Mouse (Mus musculus) intestine, embryonic 14.5 days (tissue): ENCODE measurements at regions not wholly inside any gene's neighbourhood (a gene's known extent, or its start where the extent isn't known, plus 50 kb on each side); places are given as distances from the start of the nearest gene placed in this dataset.

Experiments
- ATAC-seq: fragments of 200-750 bp; cut with Nextera tagmentation; replicated peaks from 2 replicates; pipeline ENCODE4 v1.8.0; 2017; ENCODE audit warnings: low read depth, moderate number of reproducible peaks, moderate TSS enrichment, moderate library complexity; ENCODE audit not compliant: low FRiP score, low TSS enrichment
- DNase-seq: peaks from one replicate; pipeline ENCODE4 v3.0.0-alpha.2; 2018; ENCODE audit warnings: low spot score
- H3K27ac ChIP-seq: fragments of 300-500 bp; sonication (generic); 2 replicates; pipeline ENCODE4 v1.5.1; 2014; ENCODE audit warnings: low read depth, mild to moderate bottlenecking, control low read depth
- H3K27me3 ChIP-seq: fragments of 300-500 bp; sonication (generic); replicated peaks from 2 replicates; pipeline ENCODE4 v1.6.1; 2014; ENCODE audit warnings: low read length, control low read depth; ENCODE audit not compliant: control insufficient read depth, insufficient read depth
- H3K36me3 ChIP-seq: fragments of 300-500 bp; sonication (generic); 2 replicates; pipeline ENCODE4 v1.6.1; 2014; ENCODE audit warnings: low read length, control low read depth; ENCODE audit not compliant: control insufficient read depth, insufficient read depth
- H3K4me1 ChIP-seq: fragments of 300-500 bp; sonication (generic); replicated peaks from 2 replicates; pipeline ENCODE4 v1.6.1; 2014; ENCODE audit warnings: low read length, control low read depth, mixed read lengths; ENCODE audit not compliant: control insufficient read depth, insufficient read depth
- H3K4me2 ChIP-seq: fragments of 300-500 bp; sonication (generic); 2 replicates; pipeline ENCODE4 v1.6.1; 2014; ENCODE audit warnings: low read length
- H3K4me3 ChIP-seq: fragments of 300-500 bp; sonication (generic); 2 replicates; pipeline ENCODE4 v1.5.1; 2014; ENCODE audit warnings: low read depth, low read length, control low read depth, mixed read lengths
- H3K9ac ChIP-seq: fragments of 300-500 bp; sonication (generic); 2 replicates; pipeline ENCODE4 v1.6.1; 2014; ENCODE audit warnings: mild to moderate bottlenecking, low read length
- H3K9me3 ChIP-seq: fragments of 300-500 bp; sonication (generic); 2 replicates; pipeline ENCODE4 v1.6.1; 2016; ENCODE audit warnings: low read length, control low read depth; ENCODE audit not compliant: control insufficient read depth
- WGBS: fragments of 180-500 bp; shearing (Covaris S2); extraction: QIAGEN DNeasy Blood & Tissue Kit; methylation state at CpG from one replicate; pipeline ENCODE4 v1.1.7; 2014; 5-methylcytosine and 5-hydroxymethylcytosine counted together

DNA sequence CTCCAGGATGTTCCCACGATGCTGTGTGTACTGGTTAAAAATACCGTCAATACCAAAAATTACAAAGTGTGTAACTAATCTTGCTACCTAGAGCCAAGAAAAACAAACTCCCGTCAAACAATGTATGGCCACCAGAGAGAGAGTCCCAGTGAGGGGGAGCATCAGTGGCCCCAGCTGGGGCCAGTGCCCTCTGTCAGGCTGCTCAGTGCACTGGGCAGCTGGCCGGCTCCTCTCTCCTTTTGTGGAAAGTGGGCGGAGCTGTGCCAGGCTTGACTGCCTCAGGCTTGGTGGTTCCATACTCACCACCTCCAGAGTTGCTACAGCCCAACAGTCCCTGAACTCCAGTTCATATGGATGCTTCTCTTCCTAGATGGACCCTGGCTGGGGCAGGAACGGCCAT lies 53.8 kb upstream of the Sept5 start:
- no peak for DNase-seq
- ATAC-seq, result no peak
- H3K27me3 ChIP-seq, result no peaks in the 10 kb centered on the region
- H3K9ac ChIP-seq, result no peak overlapping the region
- no peak overlapping the region for H3K4me3 ChIP-seq
- WGBS, result 60% methylated on average over 6 of the region's 6 CpGs
- H3K9me3 ChIP-seq, result no peaks in the 10 kb centered on the region
- no peak overlapping the region for H3K27ac ChIP-seq
- peaks cover 12% of the 10 kb centered on the region for H3K4me1 ChIP-seq
- no peak overlapping the region for H3K4me2 ChIP-seq
- H3K36me3 ChIP-seq, result no peaks in the 10 kb centered on the region

DNA sequence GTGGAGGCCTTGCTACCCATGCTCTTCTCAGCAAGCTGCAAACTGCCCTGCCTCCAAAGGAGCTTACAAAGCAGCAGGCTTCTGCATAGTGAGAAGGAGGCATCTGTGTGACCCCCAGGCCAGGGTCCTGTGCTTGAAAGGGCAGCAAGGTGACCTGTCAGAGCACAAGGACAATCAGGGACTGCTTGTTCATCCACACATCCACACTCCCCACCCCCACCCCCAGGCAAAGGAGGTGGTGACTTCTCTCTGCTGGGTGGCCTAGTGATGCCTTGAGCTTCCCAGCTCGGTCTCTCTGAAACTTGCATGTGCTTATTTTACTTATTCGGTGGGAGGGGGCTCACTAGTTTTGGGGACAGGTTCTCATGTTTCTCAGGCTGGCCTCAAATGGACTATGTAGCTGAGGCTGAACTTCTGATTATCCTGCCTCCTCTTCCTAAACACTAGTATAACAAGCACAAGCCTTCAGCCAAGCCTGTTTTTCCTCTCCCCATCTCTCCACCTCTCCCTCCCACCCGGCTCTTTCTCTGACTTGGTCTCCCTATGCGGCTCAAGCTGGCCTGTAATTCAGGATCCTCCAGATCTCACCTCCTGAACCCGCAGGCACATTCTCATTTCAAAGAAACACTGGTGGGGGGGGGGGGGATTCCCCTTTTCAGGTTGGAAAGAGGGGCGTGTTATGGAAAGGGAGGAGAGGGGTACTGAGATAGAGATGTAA lies 56.4 kb upstream of the Sept5 start:
- Histone ChIP-seq H3K27ac (no peak overlapping the region), H3K4me2 (no peak overlapping the region), H3K9ac (no peak overlapping the region), H3K4me1 (peaks cover 12% of the 10 kb centered on the region), H3K36me3 (no peaks in the 10 kb centered on the region), H3K27me3 (no peaks in the 10 kb centered on the region), H3K4me3 (no peak overlapping the region), H3K9me3 (no peaks in the 10 kb centered on the region)
- DNase-seq (no peak), ATAC-seq (no peak)
- WGBS, result 17% methylated on average over 6 of the region's 6 CpGs

DNA sequence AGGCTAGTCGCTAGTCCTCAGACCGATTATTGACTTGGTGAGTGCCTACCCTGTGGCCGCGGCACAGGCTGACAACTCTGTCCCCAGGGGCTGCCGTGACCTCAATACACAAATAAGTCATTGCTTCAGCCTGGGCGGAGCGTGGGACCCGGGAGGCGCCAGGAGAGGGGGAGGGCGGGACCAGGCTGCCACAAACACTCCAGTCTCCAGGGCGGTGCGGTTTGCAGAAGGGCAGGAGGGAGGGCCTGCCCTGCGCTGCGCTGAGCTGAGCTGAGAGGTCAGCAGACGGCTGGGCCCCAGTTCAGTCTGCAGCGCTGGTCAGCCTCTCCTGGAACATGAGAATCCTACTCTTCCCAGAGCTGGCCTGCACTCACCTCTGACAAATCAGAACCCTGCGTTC lies 57.2 kb upstream of the Sept5 start:
- ATAC-seq (peak; percentile 90), DNase-seq (peak; percentile 82)
- peak overlapping the region; percentile 57; the same call in 1 of the 2 replicates for H3K27ac ChIP-seq
- H3K4me1 ChIP-seq, result peaks cover 12% of the 10 kb centered on the region
- peak overlapping the region; percentile 53 for H3K4me2 ChIP-seq
- no peaks in the 10 kb centered on the region for H3K36me3 ChIP-seq
- 0 out of 2 replicates have a peak overlapping the region, but pooled peaks have one; percentile 29 for H3K9ac ChIP-seq
- peak overlapping the region; percentile 25 for H3K4me3 ChIP-seq
- WGBS, result under 1% methylated on average over 17 of the region's 17 CpGs
- H3K27me3 ChIP-seq, result no peaks in the 10 kb centered on the region
- no peaks in the 10 kb centered on the region for H3K9me3 ChIP-seq

DNA sequence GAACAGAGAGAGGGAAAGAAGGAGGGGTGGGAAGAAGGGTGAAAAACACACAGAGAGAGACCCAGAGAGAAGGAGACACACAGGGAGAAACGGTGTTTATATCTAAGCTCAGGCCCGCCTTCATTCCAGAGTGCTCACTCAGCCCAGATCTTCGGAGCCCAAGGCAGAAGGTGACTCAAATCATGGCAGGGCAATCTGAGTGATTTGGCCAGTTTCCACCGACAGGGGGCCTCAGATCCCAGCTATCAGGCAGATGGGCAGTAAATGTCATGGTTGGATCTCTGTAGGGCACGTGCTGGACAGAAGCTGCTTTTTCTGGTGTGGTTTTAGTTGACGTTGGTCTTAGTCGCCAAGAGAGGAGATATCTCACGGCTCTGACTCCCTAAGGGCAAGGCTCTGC lies 57.6 kb upstream of the Sept5 start:
- peaks cover 12% of the 10 kb centered on the region for H3K4me1 ChIP-seq
- H3K36me3 ChIP-seq, result no peaks in the 10 kb centered on the region
- peak overlapping the region; percentile 53 for H3K4me2 ChIP-seq
- DNase-seq (peak; percentile 87), ATAC-seq (peak; percentile 57)
- no peaks in the 10 kb centered on the region for H3K9me3 ChIP-seq
- H3K4me3 ChIP-seq, result peak overlapping the region; percentile 25
- 5% methylated on average over 8 of the region's 8 CpGs for WGBS
- H3K27ac ChIP-seq, result peak overlapping the region; percentile 57; the same call in 1 of the 2 replicates
- H3K27me3 ChIP-seq, result no peaks in the 10 kb centered on the region
- H3K9ac ChIP-seq, result 0 out of 2 replicates have a peak overlapping the region, but pooled peaks have one; percentile 29

DNA sequence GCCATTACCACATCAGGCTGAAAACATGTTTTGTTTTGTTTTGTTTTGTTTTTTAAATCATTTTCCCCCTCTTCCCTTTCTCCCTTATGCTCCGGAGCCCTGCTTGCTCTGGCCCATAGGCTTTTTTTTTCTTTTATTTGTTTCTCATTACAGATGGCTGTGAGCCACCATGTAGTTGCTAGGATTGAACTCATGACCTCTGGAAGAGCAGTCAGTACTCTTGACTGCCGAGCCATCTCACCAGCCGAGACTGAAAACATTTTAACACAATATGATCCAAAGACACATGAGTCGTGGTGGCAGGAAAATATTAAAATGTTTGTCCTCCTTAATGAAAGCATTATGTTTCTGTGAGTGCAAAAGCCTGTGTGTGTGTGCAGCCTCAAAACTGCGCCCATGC lies 65.8 kb upstream of the Sept5 start:
- ATAC-seq (no peak), DNase-seq (no peak)
- H3K9me3 ChIP-seq, result no peaks in the 10 kb centered on the region
- H3K4me2 ChIP-seq, result no peak overlapping the region
- H3K36me3 ChIP-seq, result no peaks in the 10 kb centered on the region
- 74% methylated on average over 5 of the region's 5 CpGs for WGBS
- H3K4me1 ChIP-seq, result no peaks in the 10 kb centered on the region
- H3K4me3 ChIP-seq, result no peak overlapping the region
- no peak overlapping the region for H3K27ac ChIP-seq
- no peak overlapping the region for H3K9ac ChIP-seq
- no peaks in the 10 kb centered on the region for H3K27me3 ChIP-seq

DNA sequence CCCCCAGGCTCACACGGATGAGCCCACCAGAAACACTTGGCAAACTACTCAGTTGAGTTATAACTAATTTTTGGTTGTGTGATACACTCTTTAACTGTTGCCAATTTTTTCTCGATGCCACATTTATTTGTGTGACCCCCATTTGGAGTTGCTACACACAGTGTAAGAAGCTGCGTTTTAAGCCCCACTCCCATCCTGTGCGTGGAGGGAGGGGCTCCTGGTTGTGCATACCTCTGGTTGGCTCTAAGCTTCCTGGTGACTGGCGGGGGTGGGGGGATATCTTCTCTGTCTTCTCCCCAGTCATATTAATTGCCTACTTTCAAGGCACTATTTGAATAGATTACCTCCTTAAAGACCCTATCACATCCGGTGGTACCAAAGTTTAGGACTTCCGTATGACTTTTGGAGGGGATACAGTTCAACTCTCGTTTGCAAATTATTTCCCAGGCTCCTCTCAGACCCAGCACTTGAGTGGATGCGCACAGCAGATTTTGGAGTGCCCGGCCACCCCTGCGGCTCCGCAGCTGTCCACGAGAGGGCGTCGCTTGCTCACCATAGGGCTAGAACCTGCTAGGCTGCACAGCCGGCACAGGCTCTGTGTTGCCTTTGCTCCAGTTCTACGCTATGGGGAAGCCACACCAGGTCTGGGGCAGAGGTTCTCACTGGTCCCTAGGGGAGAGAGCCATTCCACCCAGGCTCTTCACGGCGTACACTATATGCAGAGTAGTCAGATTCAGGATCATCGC lies 66.5 kb upstream of the Sept5 start:
- ATAC-seq (peak; percentile 75; the same call in 1 of the 2 replicates), DNase-seq (peak; percentile 91)
- WGBS, result 11% methylated on average over 20 of the region's 20 CpGs
- Histone ChIP-seq H3K27me3 (no peaks in the 10 kb centered on the region), H3K27ac (no peak overlapping the region), H3K4me1 (no peaks in the 10 kb centered on the region), H3K4me3 (no peak overlapping the region), H3K9ac (no peak overlapping the region), H3K9me3 (no peaks in the 10 kb centered on the region), H3K4me2 (peak overlapping the region; percentile 26), H3K36me3 (no peaks in the 10 kb centered on the region)

DNA sequence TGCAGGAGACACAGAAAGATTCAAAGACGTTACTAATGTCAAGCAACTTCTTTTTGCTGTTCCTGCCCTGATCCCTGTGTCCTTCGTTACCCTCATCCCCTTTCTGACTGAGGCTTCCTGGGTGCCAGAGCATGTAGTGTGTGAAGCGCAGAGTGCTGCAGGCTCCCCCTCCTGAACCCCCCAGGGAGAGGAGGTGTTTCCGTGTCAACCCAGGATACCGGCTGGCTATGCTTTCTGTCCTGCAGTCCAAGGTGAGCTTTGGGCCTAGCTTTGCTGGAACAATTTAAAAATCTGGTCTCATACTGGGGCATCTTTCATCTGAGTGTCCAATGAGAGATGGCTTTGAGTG lies 67.0 kb upstream of the Sept5 start:
- H3K4me2 ChIP-seq, result peak overlapping the region; percentile 26
- no peak overlapping the region for H3K9ac ChIP-seq
- ATAC-seq, result no peak

DNA sequence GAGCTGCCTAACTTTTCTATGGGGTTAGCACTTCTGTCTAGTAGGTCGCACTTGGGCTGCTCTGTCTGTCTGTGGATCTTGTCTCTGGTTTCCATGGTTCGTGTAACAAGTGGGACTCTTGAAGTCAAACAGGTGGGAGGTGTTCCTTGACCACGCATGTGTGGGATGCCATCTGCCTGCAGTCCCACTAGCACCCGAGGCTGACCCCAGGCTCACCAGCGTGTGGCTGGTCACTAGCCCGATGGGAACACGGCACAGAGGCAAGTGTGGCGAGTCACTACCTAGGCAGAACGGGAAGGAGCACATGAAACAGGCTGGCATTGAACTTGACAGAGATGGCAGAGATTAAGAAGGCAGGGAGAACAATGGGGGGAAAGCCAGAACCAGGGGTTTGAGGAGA lies 72.5 kb upstream of the Cldn5 start:
- no peak for DNase-seq
- Histone ChIP-seq H3K9me3 (no peaks in the 10 kb centered on the region), H3K4me1 (no peaks in the 10 kb centered on the region), H3K9ac (no peak overlapping the region), H3K27ac (no peak overlapping the region), H3K4me2 (no peak overlapping the region), H3K4me3 (no peak overlapping the region), H3K36me3 (no peaks in the 10 kb centered on the region), H3K27me3 (no peaks in the 10 kb centered on the region)
- 53% methylated on average over 9 of the region's 9 CpGs for WGBS
- ATAC-seq, result no peak

More for the DNA sequence above, 67.0 kb upstream of the Sept5 start:
- H3K36me3 ChIP-seq, result no peaks in the 10 kb centered on the region
- H3K4me3 ChIP-seq, result no peak overlapping the region
- no peaks in the 10 kb centered on the region for H3K9me3 ChIP-seq
- no peak for DNase-seq
- no peaks in the 10 kb centered on the region for H3K27me3 ChIP-seq
- no peaks in the 10 kb centered on the region for H3K4me1 ChIP-seq
- H3K27ac ChIP-seq, result no peak overlapping the region
- WGBS, result 74% methylated on average over 5 of the region's 5 CpGs
